Mouse (Mus musculus): ENCODE measurements around the gene Mrpl20.

Mrpl20 gene

DNA sequence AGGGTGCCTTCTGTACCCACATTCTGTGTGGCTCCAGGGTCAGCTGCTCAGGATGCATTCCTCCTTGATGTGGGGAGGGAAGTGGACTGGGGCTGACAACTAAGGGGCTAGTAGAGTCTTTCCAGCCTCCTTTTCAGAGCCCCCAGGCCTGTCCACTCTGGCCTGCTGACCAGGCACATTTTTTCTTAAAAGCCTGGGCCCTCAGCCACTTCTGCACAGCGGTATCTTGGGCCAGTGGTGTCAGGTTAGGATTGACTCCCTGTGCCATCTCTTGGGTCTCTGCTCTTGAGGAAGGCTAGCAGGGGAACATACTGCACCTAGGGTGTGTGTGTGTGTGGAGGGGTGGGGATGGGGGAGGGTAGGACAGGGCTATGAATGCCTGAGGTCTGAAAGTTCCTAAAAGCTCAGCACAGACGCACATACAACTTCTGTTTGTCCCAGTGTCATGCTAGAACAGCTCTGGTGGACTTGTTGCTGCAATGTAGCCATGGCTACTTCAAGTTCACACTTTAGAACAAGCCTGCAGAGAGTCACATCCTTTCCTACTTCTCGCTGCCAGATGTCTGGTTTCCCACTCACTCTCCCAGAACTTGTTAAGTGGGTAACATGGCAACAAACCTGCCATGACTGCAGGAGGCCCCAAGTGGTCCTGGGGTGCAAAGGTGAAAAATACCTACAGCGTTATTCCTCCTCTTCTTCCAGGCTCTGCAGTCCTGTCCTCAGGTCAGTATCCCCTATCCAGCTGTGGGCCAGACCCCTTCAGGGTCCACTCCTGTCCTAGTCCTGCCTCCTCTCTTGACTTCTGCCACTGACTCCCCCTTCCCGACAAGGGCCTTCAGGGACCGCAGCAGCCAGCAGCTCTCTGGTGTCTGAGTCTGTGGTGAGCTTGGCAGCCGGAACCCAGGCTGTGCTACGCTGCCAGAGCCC lies 37.7 kb downstream of the Mrpl20 start:
- Histone ChIP-seq H3K4me1 (replicated peaks; ENCODE audit: low read depth, low read length) (peaks cover 34% of the 10 kb centered on the region), H3K36me3 (ENCODE audit: insufficient read depth, low read length) (peaks cover 7% of the 10 kb centered on the region; the same call in 1 of the 2 replicates), H3K27me3 (ENCODE audit: insufficient read depth, low read length) (peaks cover 49% of the 10 kb centered on the region), H3K4me3 (replicated peaks; ENCODE audit: low read length) (peak overlapping the region; percentile 81), H3K9me3 (ENCODE audit: low read length) (no peaks in the 10 kb centered on the region)
- TF ChIP-seq NANOG (IDR thresholded peaks at IDR 0.05; ENCODE audit: borderline replicate concordance, low read length) (no peak), POU5F1 (IDR thresholded peaks at IDR 0.05; ENCODE audit: borderline replicate concordance, low read length) (no peak), CTCF (conservative IDR thresholded peaks at IDR 0.05; ENCODE audit: low read length) (no peak)

DNA sequence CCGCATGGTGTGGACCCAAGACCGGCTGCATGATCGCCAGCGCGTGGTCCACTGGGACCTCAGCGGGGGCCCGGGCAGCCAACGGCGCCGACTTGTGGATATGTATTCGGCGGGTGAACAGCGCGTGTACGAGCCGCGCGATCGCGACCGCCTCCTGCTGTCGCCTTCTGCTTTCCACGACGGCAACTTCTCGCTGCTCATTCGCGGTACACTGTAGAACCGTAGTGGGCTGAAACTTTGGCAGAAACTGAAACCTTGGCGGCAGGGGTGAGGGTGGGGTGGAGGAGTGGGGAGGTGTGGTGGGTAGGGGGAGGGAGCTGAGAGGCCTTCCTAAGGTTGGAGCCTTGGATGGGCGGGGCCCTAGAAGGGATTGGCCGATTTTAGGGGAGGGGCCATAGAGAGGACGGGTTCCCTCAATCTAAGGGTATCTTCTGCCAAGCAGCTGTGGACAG lies 38.4 kb downstream of the Mrpl20 start:
- Histone ChIP-seq H3K36me3 (ENCODE audit: insufficient read depth, low read length) (peaks cover 7% of the 10 kb centered on the region; the same call in 1 of the 2 replicates), H3K27me3 (ENCODE audit: insufficient read depth, low read length) (peaks cover 54% of the 10 kb centered on the region), H3K4me3 (replicated peaks; ENCODE audit: low read length) (peak overlapping the region; percentile 81), H3K9me3 (ENCODE audit: low read length) (no peaks in the 10 kb centered on the region), H3K4me1 (replicated peaks; ENCODE audit: low read depth, low read length) (peaks cover 38% of the 10 kb centered on the region)
- TF ChIP-seq CTCF (conservative IDR thresholded peaks at IDR 0.05; ENCODE audit: low read length), result no peak
- no peak for TF ChIP-seq NANOG (IDR thresholded peaks at IDR 0.05; ENCODE audit: borderline replicate concordance, low read length)
- TF ChIP-seq POU5F1 (IDR thresholded peaks at IDR 0.05; ENCODE audit: borderline replicate concordance, low read length), result no peak

DNA sequence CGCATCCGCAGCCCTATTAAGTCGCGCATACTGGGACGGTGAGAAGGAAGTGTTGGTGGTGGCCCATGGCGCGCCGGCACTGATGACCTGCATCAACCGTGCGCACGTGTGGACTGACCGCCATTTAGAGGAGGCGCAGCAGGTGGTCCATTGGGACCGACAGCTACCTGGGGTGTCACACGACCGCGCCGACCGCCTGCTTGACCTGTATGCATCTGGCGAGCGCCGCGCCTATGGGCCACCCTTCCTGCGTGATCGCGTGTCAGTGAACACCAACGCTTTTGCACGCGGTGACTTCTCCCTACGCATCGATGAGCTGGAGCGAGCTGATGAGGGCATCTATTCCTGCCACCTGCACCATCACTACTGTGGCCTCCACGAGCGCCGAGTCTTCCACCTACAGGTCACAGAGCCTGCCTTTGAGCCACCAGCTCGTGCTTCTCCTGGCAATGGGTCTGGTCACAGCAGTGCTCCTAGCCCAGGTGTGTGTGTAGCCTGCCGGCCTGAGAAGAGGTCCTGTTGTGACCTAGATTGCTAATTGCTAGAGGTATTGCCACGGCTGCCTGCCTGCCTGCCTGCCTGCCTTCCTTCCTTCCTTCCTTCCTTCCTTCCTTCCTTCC lies 39.1 kb downstream of the Mrpl20 start:
- H3K4me3 ChIP-seq (replicated peaks; ENCODE audit: low read length), result peak overlapping the region; percentile 81
- H3K27me3 ChIP-seq (ENCODE audit: insufficient read depth, low read length), result peaks cover 54% of the 10 kb centered on the region
- TF ChIP-seq CTCF (conservative IDR thresholded peaks at IDR 0.05; ENCODE audit: low read length), result no peak
- TF ChIP-seq NANOG (IDR thresholded peaks at IDR 0.05; ENCODE audit: borderline replicate concordance, low read length), result no peak
- TF ChIP-seq POU5F1 (IDR thresholded peaks at IDR 0.05; ENCODE audit: borderline replicate concordance, low read length), result no peak
- H3K4me1 ChIP-seq (replicated peaks; ENCODE audit: low read depth, low read length), result peaks cover 43% of the 10 kb centered on the region
- H3K9me3 ChIP-seq (ENCODE audit: low read length), result no peaks in the 10 kb centered on the region
- peaks cover 7% of the 10 kb centered on the region; the same call in 1 of the 2 replicates for H3K36me3 ChIP-seq (ENCODE audit: insufficient read depth, low read length)

DNA sequence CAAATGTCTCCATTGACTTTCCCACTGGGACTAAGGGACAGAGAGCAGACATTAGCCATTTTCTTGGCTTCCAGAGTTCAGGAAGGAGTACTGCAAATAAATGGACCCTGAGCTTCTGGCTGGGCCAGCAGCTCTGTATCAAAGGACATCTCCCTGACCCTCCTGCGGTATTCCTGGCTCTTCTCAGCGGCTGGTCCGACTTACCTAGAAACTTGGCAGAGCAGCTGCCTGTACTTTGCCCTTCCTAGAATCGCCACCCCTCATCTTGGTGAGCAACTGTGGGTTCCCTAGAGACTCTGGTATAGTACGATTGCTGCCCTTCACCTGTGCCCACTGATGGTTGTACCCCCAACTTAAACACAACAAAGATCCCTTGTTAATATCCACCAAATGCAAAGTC lies 40.6 kb downstream of the Mrpl20 start:
- no peak overlapping the region for H3K4me3 ChIP-seq (replicated peaks; ENCODE audit: low read length)
- H3K27me3 ChIP-seq (ENCODE audit: insufficient read depth, low read length), result peaks cover 46% of the 10 kb centered on the region
- peaks cover 50% of the 10 kb centered on the region for H3K4me1 ChIP-seq (replicated peaks; ENCODE audit: low read depth, low read length)
- H3K36me3 ChIP-seq (ENCODE audit: insufficient read depth, low read length), result peaks cover 7% of the 10 kb centered on the region; the same call in 1 of the 2 replicates
- H3K9me3 ChIP-seq (ENCODE audit: low read length), result no peaks in the 10 kb centered on the region
- TF ChIP-seq CTCF (conservative IDR thresholded peaks at IDR 0.05; ENCODE audit: low read length) (no peak), POU5F1 (IDR thresholded peaks at IDR 0.05; ENCODE audit: borderline replicate concordance, low read length) (no peak), NANOG (IDR thresholded peaks at IDR 0.05; ENCODE audit: borderline replicate concordance, low read length) (no peak)

DNA sequence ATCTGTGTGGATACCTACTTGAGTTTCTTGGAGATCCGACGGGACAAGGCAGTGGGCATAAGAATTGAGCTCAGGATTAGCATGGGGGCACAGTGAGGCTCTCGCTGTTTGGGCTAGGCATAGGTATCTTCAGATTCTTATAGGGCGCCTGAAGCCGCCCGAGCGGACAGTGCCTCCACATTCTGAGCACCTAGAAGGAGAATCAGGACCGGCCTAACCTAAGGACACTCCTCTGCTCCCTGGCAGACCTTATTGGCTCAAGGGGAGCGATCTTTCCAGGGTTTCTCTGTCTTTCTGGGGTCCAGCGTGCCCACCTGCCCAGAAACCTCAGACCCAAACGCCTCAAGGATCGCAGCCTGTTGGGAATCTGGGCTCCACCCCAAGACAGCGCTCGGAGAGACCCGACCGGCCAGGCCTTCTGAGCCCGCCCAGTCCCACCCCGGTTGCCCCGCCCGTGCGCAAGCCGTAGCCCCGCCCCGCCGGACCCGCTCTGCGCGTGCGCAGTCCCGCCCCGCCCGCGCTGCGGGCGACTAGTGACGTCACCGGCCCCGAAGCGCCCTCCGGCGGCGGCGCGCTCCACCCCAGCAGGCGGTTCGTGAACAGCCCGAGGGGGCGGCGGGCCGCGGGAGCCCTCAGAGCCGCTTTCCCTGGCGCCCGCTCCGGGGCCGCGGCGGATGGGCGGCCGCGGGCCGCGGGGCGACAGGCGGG lies 44.3 kb downstream of the Mrpl20 start, which contains the start of gene Dvl1:
Gene Dvl1, plus strand, starts transcription at position 532 of the 708 bp plus-strand sequence.
- Histone ChIP-seq H3K4me1 (replicated peaks; ENCODE audit: low read depth, low read length) (peaks cover 36% of the 10 kb centered on the region), H3K4me3 (replicated peaks; ENCODE audit: low read length) (peak within 1 kb of the TSS; percentile 89), H3K9me3 (ENCODE audit: low read length) (no peaks in the 10 kb centered on the region), H3K27me3 (ENCODE audit: insufficient read depth, low read length) (peaks cover 21% of the 10 kb centered on the region), H3K36me3 (ENCODE audit: insufficient read depth, low read length) (peaks cover 10% of the 10 kb centered on the region)
- no peak for TF ChIP-seq POU5F1 (IDR thresholded peaks at IDR 0.05; ENCODE audit: borderline replicate concordance, low read length)

DNA sequence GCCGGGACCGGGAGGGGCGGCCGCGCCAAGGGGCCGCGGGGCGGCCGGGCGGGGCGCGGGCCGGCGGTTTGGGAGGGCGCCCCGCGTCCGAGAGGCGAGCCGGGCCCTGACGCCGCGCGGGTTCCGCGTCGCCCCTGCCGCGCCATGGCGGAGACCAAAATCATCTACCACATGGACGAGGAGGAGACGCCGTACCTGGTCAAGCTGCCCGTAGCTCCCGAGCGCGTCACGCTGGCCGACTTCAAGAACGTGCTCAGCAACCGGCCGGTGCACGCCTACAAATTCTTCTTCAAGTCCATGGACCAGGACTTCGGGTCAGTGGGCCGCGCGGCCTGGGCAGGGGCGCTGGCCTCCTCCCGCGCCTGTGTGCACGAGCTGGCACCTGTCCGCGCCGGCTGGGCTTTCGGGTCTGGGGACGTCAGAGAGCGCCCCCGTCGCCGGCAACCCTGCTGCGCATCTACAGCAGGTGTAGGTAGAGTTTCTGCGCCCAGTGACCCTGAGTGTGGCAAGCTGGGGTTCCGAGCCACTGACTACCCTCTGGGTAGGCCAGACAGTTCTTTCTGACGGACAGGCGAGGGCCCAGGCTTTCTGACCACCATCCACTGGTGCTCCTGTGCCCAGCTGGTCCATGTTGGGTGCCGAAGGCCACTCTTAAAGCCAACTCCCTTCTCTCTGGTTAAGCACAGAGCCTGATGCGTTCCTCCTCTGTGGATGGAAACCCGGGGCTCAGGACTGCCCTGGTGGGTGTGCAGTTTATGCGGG lies 45.1 kb downstream of the Mrpl20 start:
- Histone ChIP-seq H3K4me1 (replicated peaks; ENCODE audit: low read depth, low read length) (peaks cover 32% of the 10 kb centered on the region), H3K9me3 (ENCODE audit: low read length) (no peaks in the 10 kb centered on the region), H3K36me3 (ENCODE audit: insufficient read depth, low read length) (peaks cover 9% of the 10 kb centered on the region), H3K4me3 (replicated peaks; ENCODE audit: low read length) (peak overlapping the region; percentile 89), H3K27me3 (ENCODE audit: insufficient read depth, low read length) (peaks cover 15% of the 10 kb centered on the region)
- TF ChIP-seq POU5F1 (IDR thresholded peaks at IDR 0.05; ENCODE audit: borderline replicate concordance, low read length), result no peak
- no peak for TF ChIP-seq NANOG (IDR thresholded peaks at IDR 0.05; ENCODE audit: borderline replicate concordance, low read length)
- no peak for TF ChIP-seq CTCF (conservative IDR thresholded peaks at IDR 0.05; ENCODE audit: low read length)

DNA sequence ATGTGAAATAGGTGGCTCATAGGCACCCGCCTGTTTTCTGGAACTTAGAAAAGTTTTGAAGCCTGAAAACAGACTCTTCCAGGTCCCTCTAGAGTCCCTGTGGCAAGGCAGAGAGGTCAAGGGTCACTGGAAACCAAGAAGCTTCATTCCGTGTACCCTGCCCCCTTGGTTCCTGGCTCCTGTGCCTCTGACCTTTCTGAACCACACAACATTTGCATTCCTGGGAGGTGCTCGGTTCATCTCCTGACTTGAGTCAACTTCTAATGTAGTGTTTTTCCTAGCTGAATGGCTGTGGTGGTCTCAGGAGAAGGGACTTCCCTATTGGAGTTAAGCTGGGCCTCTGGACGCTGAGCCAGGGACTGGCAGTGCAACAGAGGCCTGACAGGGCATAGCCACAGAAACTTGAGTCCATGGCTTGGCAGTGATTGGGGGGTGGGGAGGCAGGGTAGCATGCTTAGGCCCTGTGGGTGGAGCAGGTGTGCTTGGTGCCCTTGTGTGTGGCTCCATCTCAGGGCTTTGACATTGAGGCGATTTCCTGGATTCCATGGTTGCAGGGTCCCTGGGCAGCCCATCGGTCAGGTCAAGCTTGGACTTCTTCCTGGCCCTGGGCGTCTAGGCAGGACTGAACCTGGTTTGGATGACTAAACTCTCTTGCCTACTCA lies 45.9 kb downstream of the Mrpl20 start:
- H3K4me1 ChIP-seq (replicated peaks; ENCODE audit: low read depth, low read length), result peaks cover 34% of the 10 kb centered on the region
- no peaks in the 10 kb centered on the region for H3K9me3 ChIP-seq (ENCODE audit: low read length)
- peaks cover 7% of the 10 kb centered on the region for H3K27me3 ChIP-seq (ENCODE audit: insufficient read depth, low read length)
- H3K4me3 ChIP-seq (replicated peaks; ENCODE audit: low read length), result peak overlapping the region; percentile 89
- TF ChIP-seq CTCF (conservative IDR thresholded peaks at IDR 0.05; ENCODE audit: low read length), result no peak
- no peak for TF ChIP-seq NANOG (IDR thresholded peaks at IDR 0.05; ENCODE audit: borderline replicate concordance, low read length)
- TF ChIP-seq POU5F1 (IDR thresholded peaks at IDR 0.05; ENCODE audit: borderline replicate concordance, low read length), result no peak
- peaks cover 13% of the 10 kb centered on the region; the same call in 1 of the 2 replicates for H3K36me3 ChIP-seq (ENCODE audit: insufficient read depth, low read length)

All from E14TG2a.4 (cell line).